Mouse (Mus musculus) cortical plate, adult 2 months (tissue): ENCODE measurements around the gene Grip1.

Experiments used
- CTCF ChIP-seq: fragments of 200-500 bp; IDR thresholded peaks from 2 replicates; pipeline ENCODE4 v1.5.1; 2011; ENCODE audit warnings: mild to moderate bottlenecking, control low read depth, low read length; ENCODE audit not compliant: insufficient read depth; ENCODE audit errors: extremely low read depth
- POLR2A ChIP-seq: fragments of 200-500 bp; IDR thresholded peaks from 2 replicates; pipeline ENCODE4 v1.6.1; 2011; ENCODE audit warnings: mild to moderate bottlenecking, low read length, control low read depth; ENCODE audit not compliant: insufficient read depth; ENCODE audit errors: extremely low read depth

- TF ChIP-seq CTCF (no peak), POLR2A (no peak)
These were observed 490.3 kb downstream of the Grip1 start for GRCm38 (mm10) chr10:119943906-119944305.
